Mouse (Mus musculus) kidney, embryonic 16.5 days (tissue): ENCODE data around the gene Cdh12. TPM values are rescaled to one million over a fixed set of nuclear protein-coding genes. Genes with fewer than 3 reads are reported as not detected.

Experiments
- ATAC-seq: fragments of 200-750 bp; cut with Nextera tagmentation; 2 replicates; pipeline ENCODE4 v1.8.0; 2017; ENCODE audit warnings: moderate TSS enrichment; ENCODE audit not compliant: low FRiP score, low TSS enrichment
- H3K27ac ChIP-seq: fragments of 300-500 bp; sonication (generic); 2 replicates; pipeline ENCODE4 v1.5.1; 2014; ENCODE audit warnings: low read length
- H3K27me3 ChIP-seq: fragments of 300-500 bp; sonication (generic); 2 replicates; pipeline ENCODE4 v1.6.1; 2014; ENCODE audit warnings: low read length, control low read depth, mixed read lengths; ENCODE audit not compliant: insufficient read depth
- H3K36me3 ChIP-seq: fragments of 300-500 bp; sonication (generic); 2 replicates; pipeline ENCODE4 v1.6.1; 2014; ENCODE audit warnings: low read length, control low read depth, mixed read lengths; ENCODE audit not compliant: insufficient read depth
- H3K4me1 ChIP-seq: fragments of 300-500 bp; sonication (generic); 2 replicates; pipeline ENCODE4 v1.6.1; 2014; ENCODE audit warnings: low read length, control low read depth, mixed read lengths; ENCODE audit not compliant: insufficient read depth
- H3K4me2 ChIP-seq: fragments of 300-500 bp; sonication (generic); replicated peaks from 2 replicates; pipeline ENCODE4 v1.6.1; 2014; ENCODE audit warnings: low read depth, low read length
- H3K4me3 ChIP-seq: fragments of 300-500 bp; sonication (generic); 2 replicates; pipeline ENCODE4 v1.5.1; 2014; ENCODE audit warnings: mild to moderate bottlenecking, low read length
- H3K9ac ChIP-seq: fragments of 300-500 bp; sonication (generic); replicated peaks from 2 replicates; pipeline ENCODE4 v1.6.1; 2014; ENCODE audit warnings: low read length
- H3K9me3 ChIP-seq: fragments of 300-500 bp; sonication (generic); 2 replicates; pipeline ENCODE4 v1.6.1; 2016; ENCODE audit warnings: low read length, control low read depth
- WGBS: fragments of 180-500 bp; shearing (Covaris S2); extraction: QIAGEN DNeasy Blood & Tissue Kit; methylation state at CpG from one replicate; pipeline ENCODE4 v1.1.7; 2014; 5-methylcytosine and 5-hydroxymethylcytosine counted together
- microRNA-seq: library from miRNA; unstranded; fragments of <30 nt; microRNA quantifications from one replicate; pipeline ENCODE4, GENCODE M21; 2016
- polyA plus RNA-seq: library from polyadenylated mRNA; unstranded; fragments of >200 nt; fragmentation: Nextera tagmentation; extraction: Ambion mirVana; gene quantifications from 2 replicates; pipeline ENCODE4 v1.2.1, GENCODE M21; 2015

Gene Cdh12
- polyA plus RNA-seq, 1 experiment from 2014 or later = 0.06 TPM

DNA sequence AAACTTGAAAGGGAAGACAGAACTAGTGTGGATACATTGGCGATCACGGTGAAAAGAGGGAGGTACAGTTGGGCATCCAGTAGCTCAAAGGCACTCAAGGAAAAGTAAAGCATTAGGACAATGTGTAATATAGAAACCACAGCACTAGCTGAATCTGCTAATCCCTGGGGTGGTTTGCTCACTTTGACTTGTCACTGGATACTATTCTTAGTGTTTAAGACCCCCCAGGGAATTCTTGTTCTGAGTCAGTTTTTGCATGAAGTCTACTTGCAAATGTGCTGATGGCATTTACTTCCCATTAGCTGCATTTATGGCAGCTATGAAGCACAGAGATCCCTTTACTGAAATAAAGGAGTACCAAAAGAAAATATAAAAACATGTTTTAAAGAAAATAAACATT lies 1095.7 kb downstream of the Cdh12 start:
- no peaks in the 10 kb centered on the region for H3K4me1 ChIP-seq
- no peak overlapping the region for H3K4me2 ChIP-seq
- H3K4me3 ChIP-seq = no peak overlapping the region
- no peaks in the 10 kb centered on the region for H3K27me3 ChIP-seq
- ATAC-seq = no peak
- H3K9me3 ChIP-seq = no peaks in the 10 kb centered on the region
- no peak overlapping the region for H3K9ac ChIP-seq
- no peak overlapping the region for H3K27ac ChIP-seq
- H3K36me3 ChIP-seq = no peaks in the 10 kb centered on the region
- 90% methylated on average over 2 of the region's 2 CpGs for WGBS

- WGBS = 91% methylated on average over 4 of the region's 4 CpGs
- ATAC-seq = no peak
- Histone ChIP-seq H3K9me3 (no peaks in the 10 kb centered on the region), H3K4me3 (no peak overlapping the region), H3K27me3 (no peaks in the 10 kb centered on the region), H3K27ac (no peak overlapping the region), H3K36me3 (no peaks in the 10 kb centered on the region), H3K9ac (no peak overlapping the region), H3K4me2 (no peak overlapping the region), H3K4me1 (no peaks in the 10 kb centered on the region)
Measured at GRCm38 (mm10) chr15:21555981-21556380, 1106.9 kb downstream of the Cdh12 start.

DNA sequence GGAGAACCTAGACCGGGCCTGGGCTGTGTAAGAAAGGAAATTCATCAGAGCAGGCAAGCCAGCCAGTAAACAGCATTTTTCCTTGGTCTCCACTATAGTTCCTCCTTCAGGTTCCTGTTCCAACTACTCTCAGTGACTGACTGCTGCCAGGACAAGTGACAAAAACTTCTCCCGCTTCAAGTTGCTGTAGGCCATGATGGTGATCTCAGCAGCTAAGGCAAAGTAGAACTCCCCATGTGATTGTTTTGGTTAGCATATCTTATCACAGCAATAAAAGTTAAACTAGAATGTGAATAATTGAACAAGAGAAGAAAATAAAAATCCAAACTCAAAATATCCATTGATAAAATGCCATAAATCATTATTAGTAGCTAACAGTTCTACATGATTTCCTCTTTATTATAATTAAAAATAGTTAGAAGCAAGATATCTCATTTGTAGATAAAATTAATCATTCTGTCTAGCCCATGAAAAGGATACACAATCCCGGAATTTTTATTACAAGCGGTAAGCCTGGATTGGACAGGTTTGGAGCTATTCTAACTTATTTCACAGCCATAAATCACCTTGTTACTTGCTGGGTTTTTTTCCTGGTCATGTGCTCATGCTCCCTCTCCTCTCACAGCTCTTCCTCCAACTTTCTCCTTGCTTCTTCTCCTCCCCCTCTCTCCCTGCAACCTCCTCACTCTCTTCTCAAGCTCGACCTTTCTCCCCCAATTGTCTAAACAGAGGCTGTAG lies 1117.4 kb downstream of the Cdh12 start:
- Histone ChIP-seq H3K9ac (no peak overlapping the region), H3K27ac (no peak overlapping the region), H3K4me3 (no peak overlapping the region), H3K4me1 (no peaks in the 10 kb centered on the region), H3K27me3 (no peaks in the 10 kb centered on the region), H3K4me2 (no peak overlapping the region), H3K36me3 (no peaks in the 10 kb centered on the region), H3K9me3 (no peaks in the 10 kb centered on the region)
- 47% methylated on average over 5 of the region's 5 CpGs for WGBS
- no peak for ATAC-seq

- Histone ChIP-seq H3K9ac (no peak overlapping the region), H3K4me2 (no peak overlapping the region), H3K36me3 (no peaks in the 10 kb centered on the region), H3K4me1 (no peaks in the 10 kb centered on the region), H3K27me3 (no peaks in the 10 kb centered on the region), H3K4me3 (no peak overlapping the region), H3K27ac (no peak overlapping the region), H3K9me3 (no peaks in the 10 kb centered on the region)
- 77% methylated on average over 4 of the region's 4 CpGs for WGBS
- no peak for ATAC-seq
Measured at GRCm38 (mm10) chr15:21604510-21604909, 1155.4 kb downstream of the Cdh12 start.

Small RNA genes lying within 50 kb of the gene (microRNA-seq; reads per million reads assigned to microRNA genes)
- gene Gm27397 = not detected

Other genes starting within 250 kb of the Cdh12 start
- gene Acot10, start 217.5 kb downstream of the Cdh12 start, polyA plus RNA-seq = 0.10 and 0.59 TPM in 2 replicates